25 mouse cellular contexts compared by ENCODE assay signal in the genomic region with DNA sequence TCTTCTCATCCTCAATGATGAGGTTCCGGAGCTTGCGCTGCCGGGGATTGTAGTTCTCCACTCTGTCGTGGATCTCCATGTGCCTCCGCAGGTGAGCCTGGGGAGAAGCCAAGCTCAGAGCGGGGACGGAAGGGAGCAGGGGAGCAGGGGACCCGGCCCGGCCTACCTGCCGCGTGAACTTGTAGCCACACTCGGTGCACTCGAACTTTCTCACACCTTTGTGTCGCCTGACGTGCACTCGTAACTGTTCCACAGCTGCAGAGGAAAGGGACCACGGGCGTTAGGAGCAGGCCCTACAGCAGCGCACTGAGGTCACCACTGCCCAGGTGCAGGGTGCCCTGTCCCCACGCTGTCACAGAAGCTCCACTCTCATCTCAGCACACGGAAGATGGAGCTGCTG. TPM values are rescaled to one million over a fixed set of nuclear protein-coding genes. Genes with fewer than 3 reads are reported as not detected.
"Had no signal": no experiment of that assay in that cellular context is flagged by ENCODE, and none has a peak within 500 bp of the region (broad histone marks: within the 10 kb centered on the region; RNA-seq: fewer than 3 reads in every experiment).

No protein-coding gene starts in this region.

- H3K9me3 ChIP-seq: heart, embryonic 10.5 days; heart, embryonic 12.5 days; hindbrain, embryonic 10.5 days; hindbrain, embryonic 12.5 days; intestine, embryonic 15.5 days; limb, embryonic 13.5 days; limb, embryonic 15.5 days; liver, embryonic 13.5 days had no signal

- H3K4me2 ChIP-seq: heart, embryonic 12.5 days; hindbrain, embryonic 12.5 days; hindbrain, embryonic 14.5 days; intestine, embryonic 15.5 days; limb, embryonic 13.5 days; limb, embryonic 15.5 days; liver, embryonic 13.5 days had no signal

- H3K27me3 ChIP-seq: heart, embryonic 12.5 days; hindbrain, embryonic 12.5 days; intestine, embryonic 15.5 days; limb, embryonic 13.5 days; limb, embryonic 15.5 days; liver, embryonic 13.5 days had no signal

- H3K4me3 ChIP-seq: gastrocnemius, adult 2 months; heart, embryonic 10.5 days; heart, embryonic 12.5 days; hindbrain, embryonic 10.5 days; hindbrain, embryonic 12.5 days; intestine, embryonic 15.5 days; layer of hippocampus, adult 2 months; left cerebral cortex, adult 2 months; limb, embryonic 13.5 days; limb, embryonic 15.5 days; liver, embryonic 13.5 days had no signal

- ATAC-seq: hindbrain, embryonic 16.5 days; inflammation-experienced regulatory T-cells, adult 6 months; intestine, embryonic 15.5 days; intestine, postnatal 0 days had no signal

- H3K27ac ChIP-seq: gastrocnemius, adult 2 months; heart, embryonic 10.5 days; hindbrain, embryonic 10.5 days; hindbrain, embryonic 12.5 days; hindbrain, embryonic 14.5 days; intestine, embryonic 15.5 days; layer of hippocampus, adult 2 months; left cerebral cortex, adult 2 months; limb, embryonic 13.5 days; limb, embryonic 15.5 days; liver, embryonic 13.5 days had no signal

- H3K9ac ChIP-seq: heart, embryonic 12.5 days; hindbrain, embryonic 12.5 days; hindbrain, embryonic 14.5 days; intestine, embryonic 15.5 days; limb, embryonic 13.5 days; limb, embryonic 15.5 days; liver, embryonic 13.5 days had no signal

- DNase-seq: gastrocnemius, adult 2 months; gastrocnemius, postnatal 10 days; gastrocnemius, postnatal 25 days; heart, postnatal 10 days; heart, postnatal 4 days; kidney, adult 18-20 months; kidney, adult 8-10 months; kidney, postnatal 10 days; kidney, postnatal 25 days; liver, embryonic 13.5 days had no signal

RNA-seq across cellular contexts. Expression of gene Tas1r1, which starts 18.3 kb away (rescaled TPM):
- total RNA-seq: heart, adult 8-10 months; liver, adult 2 months had no signal
- polyA plus RNA-seq: inflammation-experienced regulatory T-cells, adult 6 months; liver, adult 2 months had no signal
